Mouse (Mus musculus): Measurements from ENCODE around the gene Mtus2. TPM values are rescaled to one million over a fixed set of nuclear protein-coding genes. Genes with fewer than 3 reads are reported as not detected.
A peak's percentile ranks its signal among the peaks of the same experiment; 100 is the strongest.

Gene Mtus2
- polyA plus RNA-seq, 1 experiment from 2014 or later, result 46.4 TPM

- no peak overlapping the region for H3K4me2 ChIP-seq
- no peaks in the 10 kb centered on the region for H3K36me3 ChIP-seq (replicated peaks)
- H3K27me3 ChIP-seq (replicated peaks), result no peaks in the 10 kb centered on the region
- no peak overlapping the region for H3K4me3 ChIP-seq
- H3K4me1 ChIP-seq, result no peaks in the 10 kb centered on the region
- no peak for ATAC-seq (replicated peaks)
- H3K9me3 ChIP-seq, result no peaks in the 10 kb centered on the region
- H3K27ac ChIP-seq, result no peak overlapping the region
- 90% methylated on average over 6 of the region's 6 CpGs for WGBS
- H3K9ac ChIP-seq, result no peak overlapping the region
Observed at GRCm38 (mm10) chr5:148282093-148282492, 325.0 kb downstream of the Mtus2 start.

GRCm38 (mm10) chr5:148282631-148283030, 325.5 kb downstream of the Mtus2 start:
- Histone ChIP-seq H3K9ac (no peak overlapping the region), H3K4me1 (no peaks in the 10 kb centered on the region), H3K27ac (0 out of 2 replicates have a peak overlapping the region, but pooled peaks have one; percentile 5), H3K9me3 (no peaks in the 10 kb centered on the region), H3K36me3 (replicated peaks) (no peaks in the 10 kb centered on the region), H3K27me3 (replicated peaks) (no peaks in the 10 kb centered on the region), H3K4me2 (no peak overlapping the region), H3K4me3 (no peak overlapping the region)
- WGBS, result 94% methylated on average over 5 of the region's 5 CpGs
- ATAC-seq (replicated peaks), result no peak

GRCm38 (mm10) chr5:148283177-148283576, 326.1 kb downstream of the Mtus2 start:
- Histone ChIP-seq H3K36me3 (replicated peaks) (no peaks in the 10 kb centered on the region), H3K4me1 (no peaks in the 10 kb centered on the region), H3K4me3 (no peak overlapping the region), H3K27ac (0 out of 2 replicates have a peak overlapping the region, but pooled peaks have one; percentile 5), H3K4me2 (no peak overlapping the region), H3K9me3 (no peaks in the 10 kb centered on the region), H3K9ac (no peak overlapping the region), H3K27me3 (replicated peaks) (no peaks in the 10 kb centered on the region)
- ATAC-seq (replicated peaks), result no peak
- 72% methylated on average over 2 of the region's 2 CpGs for WGBS

GRCm38 (mm10) chr5:148283584-148283983, 326.5 kb downstream of the Mtus2 start:
- Histone ChIP-seq H3K4me2 (no peak overlapping the region), H3K9ac (no peak overlapping the region), H3K27me3 (replicated peaks) (no peaks in the 10 kb centered on the region), H3K9me3 (no peaks in the 10 kb centered on the region), H3K4me1 (no peaks in the 10 kb centered on the region), H3K4me3 (no peak overlapping the region), H3K27ac (no peak overlapping the region), H3K36me3 (replicated peaks) (no peaks in the 10 kb centered on the region)
- ATAC-seq (replicated peaks), result no peak
- 84% methylated on average over 3 of the region's 3 CpGs for WGBS

GRCm38 (mm10) chr5:148287529-148287928, 330.4 kb downstream of the Mtus2 start:
- Histone ChIP-seq H3K9ac (no peak overlapping the region), H3K9me3 (no peaks in the 10 kb centered on the region), H3K36me3 (replicated peaks) (peaks cover 15% of the 10 kb centered on the region), H3K4me3 (no peak overlapping the region), H3K4me2 (no peak overlapping the region), H3K4me1 (no peaks in the 10 kb centered on the region), H3K27ac (no peak overlapping the region), H3K27me3 (replicated peaks) (no peaks in the 10 kb centered on the region)
- WGBS, result 92% methylated on average over 5 of the region's 5 CpGs
- ATAC-seq (replicated peaks), result no peak

GRCm38 (mm10) chr5:148288804-148289203, 331.7 kb downstream of the Mtus2 start:
- H3K4me1 ChIP-seq, result no peaks in the 10 kb centered on the region
- no peak overlapping the region for H3K9ac ChIP-seq
- H3K4me3 ChIP-seq, result no peak overlapping the region
- H3K36me3 ChIP-seq (replicated peaks), result peaks cover 15% of the 10 kb centered on the region
- no peak for ATAC-seq (replicated peaks)
- H3K27me3 ChIP-seq (replicated peaks), result no peaks in the 10 kb centered on the region
- H3K27ac ChIP-seq, result no peak overlapping the region
- H3K9me3 ChIP-seq, result no peaks in the 10 kb centered on the region
- no peak overlapping the region for H3K4me2 ChIP-seq
- 83% methylated on average over 18 of the region's 18 CpGs for WGBS

GRCm38 (mm10) chr5:148289951-148290350, 332.8 kb downstream of the Mtus2 start:
- no peak overlapping the region for H3K4me3 ChIP-seq
- ATAC-seq (replicated peaks), result no peak
- 60% methylated on average over 7 of the region's 7 CpGs for WGBS
- no peak overlapping the region for H3K4me2 ChIP-seq
- no peaks in the 10 kb centered on the region for H3K27me3 ChIP-seq (replicated peaks)
- no peak overlapping the region for H3K27ac ChIP-seq
- H3K9ac ChIP-seq, result no peak overlapping the region
- H3K36me3 ChIP-seq (replicated peaks), result peaks cover 15% of the 10 kb centered on the region
- no peaks in the 10 kb centered on the region for H3K4me1 ChIP-seq
- no peaks in the 10 kb centered on the region for H3K9me3 ChIP-seq

- WGBS, result 80% methylated on average over 7 of the region's 7 CpGs
- no peaks in the 10 kb centered on the region for H3K4me1 ChIP-seq
- ATAC-seq (replicated peaks), result no peak
- H3K27ac ChIP-seq, result no peak overlapping the region
- no peaks in the 10 kb centered on the region for H3K27me3 ChIP-seq (replicated peaks)
- no peak overlapping the region for H3K4me2 ChIP-seq
- H3K36me3 ChIP-seq (replicated peaks), result peaks cover 18% of the 10 kb centered on the region
- H3K9ac ChIP-seq, result no peak overlapping the region
- no peak overlapping the region for H3K4me3 ChIP-seq
- H3K9me3 ChIP-seq, result no peaks in the 10 kb centered on the region
Observed at GRCm38 (mm10) chr5:148292862-148293261, 335.7 kb downstream of the Mtus2 start.

GRCm38 (mm10) chr5:148293346-148293745, 336.2 kb downstream of the Mtus2 start:
- H3K27me3 ChIP-seq (replicated peaks), result no peaks in the 10 kb centered on the region
- H3K9me3 ChIP-seq, result no peaks in the 10 kb centered on the region
- 88% methylated on average over 7 of the region's 7 CpGs for WGBS
- no peaks in the 10 kb centered on the region for H3K4me1 ChIP-seq
- no peak overlapping the region for H3K9ac ChIP-seq
- H3K4me3 ChIP-seq, result no peak overlapping the region
- peaks cover 18% of the 10 kb centered on the region for H3K36me3 ChIP-seq (replicated peaks)
- no peak overlapping the region for H3K4me2 ChIP-seq
- no peak for ATAC-seq (replicated peaks)
- H3K27ac ChIP-seq, result no peak overlapping the region

GRCm38 (mm10) chr5:148302968-148303367, 345.8 kb downstream of the Mtus2 start:
- no peaks in the 10 kb centered on the region for H3K27me3 ChIP-seq (replicated peaks)
- no peak overlapping the region for H3K27ac ChIP-seq
- 0 out of 2 replicates have a peak overlapping the region, but pooled peaks have one; percentile 3 for H3K4me3 ChIP-seq
- no peak overlapping the region for H3K4me2 ChIP-seq
- H3K4me1 ChIP-seq, result no peaks in the 10 kb centered on the region
- ATAC-seq (replicated peaks), result no peak; the same call in 1 of the 2 replicates
- peaks cover 19% of the 10 kb centered on the region for H3K36me3 ChIP-seq (replicated peaks)
- no peak overlapping the region for H3K9ac ChIP-seq
- H3K9me3 ChIP-seq, result no peaks in the 10 kb centered on the region
- WGBS, result 81% methylated on average over 11 of the region's 11 CpGs

GRCm38 (mm10) chr5:148304112-148304511, 347.0 kb downstream of the Mtus2 start:
- no peak overlapping the region for H3K4me2 ChIP-seq
- WGBS, result 91% methylated on average over 2 of the region's 2 CpGs
- H3K36me3 ChIP-seq (replicated peaks), result peaks cover 19% of the 10 kb centered on the region
- no peaks in the 10 kb centered on the region for H3K4me1 ChIP-seq
- no peaks in the 10 kb centered on the region for H3K27me3 ChIP-seq (replicated peaks)
- H3K9ac ChIP-seq, result no peak overlapping the region
- no peak for ATAC-seq (replicated peaks)
- no peaks in the 10 kb centered on the region for H3K9me3 ChIP-seq
- no peak overlapping the region for H3K4me3 ChIP-seq
- H3K27ac ChIP-seq, result no peak overlapping the region

- Histone ChIP-seq H3K4me1 (no peaks in the 10 kb centered on the region), H3K36me3 (replicated peaks) (peaks cover 15% of the 10 kb centered on the region), H3K27ac (no peak overlapping the region), H3K4me2 (no peak overlapping the region), H3K9ac (no peak overlapping the region), H3K4me3 (no peak overlapping the region), H3K9me3 (no peaks in the 10 kb centered on the region), H3K27me3 (replicated peaks) (no peaks in the 10 kb centered on the region)
- ATAC-seq (replicated peaks), result no peak
- 73% methylated on average over 10 of the region's 10 CpGs for WGBS
Observed at GRCm38 (mm10) chr5:148310790-148311189, 353.7 kb downstream of the Mtus2 start.

GRCm38 (mm10) chr5:148312443-148312842, 355.3 kb downstream of the Mtus2 start:
- Histone ChIP-seq H3K4me2 (no peak overlapping the region), H3K27ac (no peak overlapping the region), H3K4me1 (no peaks in the 10 kb centered on the region), H3K27me3 (replicated peaks) (no peaks in the 10 kb centered on the region), H3K9ac (no peak overlapping the region), H3K36me3 (replicated peaks) (peaks cover 9% of the 10 kb centered on the region; the same call in 1 of the 2 replicates), H3K9me3 (no peaks in the 10 kb centered on the region), H3K4me3 (no peak overlapping the region)
- WGBS, result 66% methylated on average over 2 of the region's 2 CpGs
- ATAC-seq (replicated peaks), result no peak

Measured in midbrain, embryonic 15.5 days (tissue).